Mouse (Mus musculus) heart, adult 9 months (tissue): Measurements from ENCODE around the gene Tmem208.

ENCODE experiments used
- DNase-seq, 2 experiments: peaks; one replicate each; pipeline ENCODE4 v3.0.0; 2022; ENCODE audit warnings: low spot score in 2 of 2

The Tmem208 gene

DNA sequence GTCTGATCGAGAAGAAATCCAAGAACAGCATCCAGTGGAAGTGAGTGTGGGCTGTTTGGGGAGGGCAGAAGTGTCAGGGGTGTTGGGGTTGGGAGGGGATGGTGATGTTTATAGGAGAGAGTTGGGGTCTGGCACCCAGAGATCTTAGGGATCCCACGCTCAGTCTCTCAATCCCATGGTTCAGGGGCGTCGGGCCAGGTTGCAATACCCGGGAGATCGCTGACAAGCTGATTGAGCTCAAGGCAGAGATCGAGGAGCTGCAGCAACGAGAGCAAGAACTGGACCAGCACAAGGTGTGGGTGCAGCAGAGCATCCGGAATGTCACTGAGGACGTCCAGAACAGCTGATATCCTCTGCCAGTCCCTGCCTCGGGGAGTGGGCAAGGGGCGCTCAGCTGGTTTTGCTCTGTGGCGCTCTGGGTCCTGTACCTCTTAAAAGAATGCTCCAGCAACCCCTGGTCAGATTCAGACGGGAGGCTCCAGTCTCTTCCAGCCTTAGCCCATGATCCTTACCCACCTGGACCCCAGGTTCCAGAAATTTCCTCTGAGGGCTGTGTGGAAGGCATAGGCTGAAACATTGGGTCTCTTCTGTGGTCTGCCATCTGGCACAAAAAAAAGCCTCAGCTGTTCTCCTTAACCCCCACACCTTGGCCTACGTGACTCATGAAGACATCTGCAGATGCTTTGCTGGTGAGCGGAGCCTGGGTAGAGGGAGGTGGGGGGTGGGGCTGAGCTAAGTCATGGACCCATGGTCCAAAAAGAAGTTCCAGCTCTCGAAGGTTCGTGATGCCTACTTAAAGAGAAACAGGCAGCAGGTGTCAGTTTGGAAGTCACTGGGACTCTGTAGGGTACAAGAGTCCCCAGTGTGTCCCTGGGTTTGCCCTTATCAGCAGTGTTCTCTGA, 27.6 kb upstream of the Tmem208 start:
- DNase-seq, result no peak

DNA sequence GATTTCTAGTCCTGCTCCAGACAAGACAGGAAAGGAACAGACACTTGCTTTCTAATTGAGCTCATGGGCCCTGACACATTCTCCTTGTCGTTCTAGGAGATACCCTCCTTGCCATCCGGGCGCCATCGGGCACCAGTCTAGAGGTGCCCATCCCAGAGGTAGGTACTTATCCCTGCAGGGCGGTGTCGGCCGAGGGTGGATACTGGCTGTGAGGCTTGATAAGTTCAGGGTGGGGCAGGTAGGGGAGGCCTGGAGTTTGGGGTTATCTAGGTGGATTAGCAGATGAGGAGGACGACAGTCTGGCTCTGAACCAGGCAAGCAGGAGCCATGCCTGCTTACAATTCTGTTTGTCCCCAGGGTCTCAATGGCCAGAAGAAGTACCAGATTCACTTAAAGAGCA, 26.2 kb upstream of the Tmem208 start:
- no peak for DNase-seq

DNA sequence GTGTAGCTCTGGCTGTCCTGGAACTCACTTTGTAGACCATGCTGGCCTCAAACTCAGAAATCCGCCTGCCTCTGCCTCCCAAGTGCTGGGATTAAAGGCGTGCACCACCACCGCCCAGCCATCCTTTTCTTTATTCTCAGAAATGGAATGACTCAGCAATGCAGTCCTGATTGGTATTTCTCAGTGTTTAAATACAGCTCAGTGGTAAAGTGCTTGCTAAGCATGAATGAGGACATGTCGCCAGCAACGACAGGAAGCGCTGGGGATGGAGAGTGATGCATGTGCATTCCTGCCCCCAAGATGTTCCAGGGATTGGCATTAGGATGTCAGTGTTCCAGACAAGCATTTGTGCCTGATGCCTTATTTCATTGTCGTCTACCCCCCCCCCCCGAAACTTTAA, 22.8 kb upstream of the Tmem208 start:
- DNase-seq, result no peak

DNA sequence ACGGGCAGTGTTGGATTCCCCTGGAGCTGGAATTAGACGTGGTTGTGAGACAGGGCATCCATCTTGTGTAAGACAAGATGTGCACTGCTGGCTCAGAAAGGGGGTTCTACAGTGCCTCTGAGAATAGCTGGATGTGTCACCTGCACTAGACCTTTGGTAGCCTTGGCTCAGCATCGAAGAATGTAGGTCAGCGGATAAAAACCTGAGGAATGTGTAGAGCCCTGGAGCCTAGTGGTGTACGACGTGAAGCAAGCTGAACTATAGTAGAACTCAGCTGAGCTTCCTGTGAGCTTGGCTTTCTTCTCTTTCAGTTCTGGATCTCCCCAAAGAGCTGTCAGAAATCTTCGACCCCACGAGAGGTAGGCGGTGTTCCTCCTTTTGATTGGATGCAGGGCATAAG, 22.3 kb upstream of the Tmem208 start:
- no peak for DNase-seq

DNA sequence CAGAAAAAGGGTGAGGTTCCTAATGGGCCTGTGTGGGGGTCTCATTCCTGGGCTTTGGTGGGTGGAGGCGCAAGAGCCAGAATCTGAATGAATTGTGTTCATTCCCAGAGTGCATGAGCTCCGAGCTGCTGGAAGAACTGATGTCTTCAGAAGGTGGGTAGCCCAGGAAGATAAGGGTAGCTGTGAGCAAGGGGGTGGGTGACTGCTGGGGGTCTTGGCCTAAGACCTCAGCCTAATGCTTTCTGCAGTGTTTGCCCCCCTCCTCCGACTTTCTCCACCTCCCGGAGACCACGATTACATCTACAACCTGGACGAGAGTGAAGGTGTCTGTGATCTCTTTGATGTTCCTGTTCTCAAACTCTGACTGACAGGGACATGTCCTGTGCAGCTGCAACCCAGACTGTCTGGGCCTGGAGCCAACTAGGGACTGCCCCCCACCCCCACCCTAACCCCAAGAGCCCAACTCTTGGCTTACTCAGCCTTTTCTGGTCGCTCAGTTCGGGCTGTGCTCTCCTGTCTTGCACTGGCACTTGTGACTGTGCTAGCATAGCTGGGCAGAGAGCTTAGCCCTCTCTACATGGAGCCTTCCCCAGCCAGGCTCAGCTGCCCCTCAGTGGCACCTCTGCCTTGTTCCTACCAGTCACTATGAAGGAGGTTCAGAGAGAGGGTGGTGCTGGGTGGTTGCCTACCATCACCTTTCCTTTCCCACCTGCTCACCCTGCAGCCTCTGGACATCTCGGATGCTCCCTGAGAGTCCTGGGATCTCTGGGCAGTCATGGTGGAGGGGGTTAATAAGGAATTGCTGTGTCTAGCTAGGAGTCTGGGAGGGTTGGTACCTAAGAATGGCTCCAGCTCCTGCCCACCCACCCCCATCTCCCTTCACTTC, 21.6 kb upstream of the Tmem208 start:
- no peak for DNase-seq

DNA sequence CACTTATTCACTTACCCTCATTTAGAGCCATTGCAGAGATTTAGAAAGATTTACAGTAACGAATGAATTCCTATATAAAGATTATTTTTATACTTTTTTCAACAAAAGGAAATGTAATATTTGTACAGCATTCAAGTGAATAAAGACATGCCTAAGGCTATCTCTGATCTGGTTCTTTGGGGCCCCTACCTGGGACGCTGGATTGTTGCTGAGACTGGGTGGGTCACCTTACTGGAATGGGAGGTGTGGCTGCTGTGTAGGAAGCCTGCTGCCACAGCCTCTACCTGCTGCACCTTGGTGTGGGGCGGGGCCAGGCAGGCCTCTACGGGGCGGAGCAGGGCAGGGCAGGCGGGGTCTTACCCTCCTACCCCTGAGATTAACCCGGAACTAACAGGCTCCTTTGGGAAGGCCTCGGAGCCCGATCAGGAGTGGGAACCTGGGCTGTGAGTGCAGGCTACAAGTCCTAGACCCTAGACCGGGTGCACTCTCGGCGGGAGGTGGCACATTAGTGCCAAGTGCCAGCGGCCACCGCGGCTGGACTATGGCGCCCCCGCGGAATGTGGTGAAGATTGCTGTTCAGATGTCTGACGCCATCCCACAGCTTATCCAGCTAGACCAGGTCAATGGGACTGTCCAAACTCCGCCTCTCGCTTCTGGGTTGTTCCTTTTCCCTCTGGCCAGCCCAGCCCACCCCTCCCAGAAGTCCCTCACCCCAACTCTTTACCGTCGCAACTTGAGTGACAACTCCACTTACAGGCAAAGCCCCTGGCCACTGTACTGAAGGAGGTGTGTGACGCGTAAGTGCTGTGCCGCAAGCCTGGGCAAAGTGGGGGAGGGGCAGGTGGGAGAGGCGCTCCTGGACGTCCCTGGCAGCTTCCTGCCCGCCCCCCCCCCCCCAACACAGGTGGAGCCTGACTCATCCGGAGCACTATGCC, 20.7 kb upstream of the Tmem208 start, which contains the start of gene Elmo3:
TSS of gene Elmo3 (plus strand) at position 391 of the 935 bp plus-strand sequence.
- no peak for DNase-seq

DNA sequence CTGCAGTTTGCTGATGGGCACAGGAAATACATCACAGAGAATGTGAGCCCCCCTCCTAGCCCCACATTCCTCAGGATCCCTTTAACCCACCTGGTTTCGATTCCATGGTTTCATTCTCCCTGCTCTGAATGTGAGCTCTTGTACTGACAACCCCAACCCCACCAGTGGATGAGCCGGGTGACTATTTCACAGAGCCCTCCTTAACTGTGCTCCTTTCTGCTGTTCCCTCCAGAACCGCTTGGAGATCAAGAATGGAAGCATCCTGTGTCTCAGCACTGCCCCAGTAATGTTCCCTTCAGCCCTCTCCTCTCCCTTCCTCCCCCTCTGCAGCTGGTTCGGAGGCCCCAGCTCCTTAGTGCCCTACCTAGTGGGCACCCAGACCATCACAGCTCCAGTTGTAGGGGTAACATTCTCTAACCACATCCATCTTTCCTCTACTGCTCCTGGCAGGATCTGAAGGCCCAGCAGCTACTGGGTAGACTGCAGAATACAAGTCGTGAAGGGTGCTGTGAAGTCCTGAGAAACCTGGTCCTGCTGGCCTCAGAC, 19.9 kb upstream of the Tmem208 start:
- no peak for DNase-seq

DNA sequence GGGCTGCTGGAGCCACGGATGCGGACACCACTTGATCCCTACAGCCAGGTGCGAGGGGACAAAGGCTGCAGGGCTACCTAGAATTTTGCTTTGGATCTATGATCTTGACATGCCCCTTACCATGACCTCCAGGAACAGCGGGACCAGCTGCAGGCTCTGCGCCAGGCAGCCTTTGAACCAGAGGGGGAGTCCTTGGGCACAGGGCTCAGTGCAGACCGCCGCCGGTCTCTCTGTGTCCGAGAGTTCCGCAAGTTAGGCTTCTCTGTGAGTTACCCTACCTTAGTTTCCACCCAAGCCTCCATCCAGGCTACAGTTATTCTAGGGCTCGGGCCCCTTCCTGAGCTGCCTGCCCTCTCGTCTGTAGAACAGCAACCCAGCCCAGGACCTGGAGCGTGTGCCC, 18.5 kb upstream of the Tmem208 start:
- DNase-seq, result no peak

DNA sequence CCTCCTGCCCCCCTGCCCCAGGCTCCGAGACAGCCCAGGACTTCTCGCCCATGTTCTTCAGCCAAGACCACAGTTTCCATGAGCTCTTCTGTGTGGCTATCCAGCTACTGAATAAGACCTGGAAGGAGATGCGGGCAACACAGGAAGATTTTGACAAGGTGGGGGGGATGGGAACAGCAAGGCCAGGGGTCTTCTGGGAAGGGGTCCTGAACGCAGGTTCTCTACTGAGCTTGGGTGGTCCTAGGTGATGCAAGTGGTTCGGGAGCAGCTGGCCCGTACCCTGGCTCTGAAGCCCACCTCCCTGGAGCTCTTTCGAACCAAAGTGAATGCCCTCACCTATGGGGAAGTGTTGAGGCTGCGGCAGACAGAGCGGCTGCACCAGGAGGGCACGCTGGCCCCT, 17.7 kb upstream of the Tmem208 start:
- no peak for DNase-seq

DNA sequence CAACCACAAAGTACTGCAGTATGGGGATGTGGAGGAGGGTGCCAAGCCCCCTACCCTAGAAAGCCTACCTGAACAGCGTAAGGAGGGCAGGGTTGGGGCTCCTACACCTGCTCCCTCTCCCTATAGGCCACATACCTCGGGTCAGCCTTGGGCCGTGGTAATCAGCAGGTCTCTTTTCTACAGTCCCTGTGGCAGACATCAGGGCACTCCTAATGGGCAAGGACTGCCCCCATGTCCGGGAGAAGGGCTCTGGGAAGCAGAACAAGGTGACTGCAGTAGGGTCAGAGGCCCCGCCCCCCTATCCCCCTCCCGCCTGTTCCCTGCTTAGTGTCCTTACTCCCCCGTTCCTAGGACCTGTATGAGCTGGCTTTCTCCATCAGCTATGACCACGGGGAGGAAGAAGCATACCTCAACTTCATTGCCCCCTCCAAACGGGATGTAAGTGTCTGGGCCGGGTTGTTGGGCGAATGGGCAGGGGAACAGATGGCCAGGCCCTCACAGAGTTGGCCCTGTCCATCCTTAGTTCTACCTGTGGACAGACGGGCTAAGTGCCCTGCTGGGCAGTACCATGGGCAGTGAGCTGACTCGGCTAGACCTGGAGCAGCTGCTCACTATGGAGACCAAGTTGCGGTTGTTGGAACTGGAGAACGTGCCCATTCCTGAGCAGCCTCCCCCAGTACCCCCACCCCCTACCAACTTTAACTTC, 16.9 kb upstream of the Tmem208 start:
- no peak for DNase-seq

DNA sequence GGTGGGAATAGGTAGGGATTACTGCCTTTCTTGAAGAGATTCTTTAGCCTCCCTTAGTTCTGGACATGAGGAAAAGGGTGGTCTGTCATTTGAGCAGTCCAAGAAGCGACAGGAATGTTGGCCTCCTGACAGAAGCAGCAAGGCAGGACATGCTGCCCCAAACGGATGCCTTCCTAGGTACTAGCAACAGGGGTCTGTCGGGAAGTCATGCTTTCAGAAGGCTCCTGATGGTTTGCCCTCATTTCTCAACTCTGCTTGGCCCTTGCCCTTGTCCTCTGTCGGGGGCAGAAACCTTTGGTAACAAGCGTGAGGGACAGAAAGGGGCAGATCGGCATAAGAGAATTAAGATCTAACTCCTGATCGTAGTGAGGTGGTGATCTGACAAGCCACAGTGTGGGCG, 16.0 kb upstream of the Tmem208 start:
- no peak for DNase-seq

DNA sequence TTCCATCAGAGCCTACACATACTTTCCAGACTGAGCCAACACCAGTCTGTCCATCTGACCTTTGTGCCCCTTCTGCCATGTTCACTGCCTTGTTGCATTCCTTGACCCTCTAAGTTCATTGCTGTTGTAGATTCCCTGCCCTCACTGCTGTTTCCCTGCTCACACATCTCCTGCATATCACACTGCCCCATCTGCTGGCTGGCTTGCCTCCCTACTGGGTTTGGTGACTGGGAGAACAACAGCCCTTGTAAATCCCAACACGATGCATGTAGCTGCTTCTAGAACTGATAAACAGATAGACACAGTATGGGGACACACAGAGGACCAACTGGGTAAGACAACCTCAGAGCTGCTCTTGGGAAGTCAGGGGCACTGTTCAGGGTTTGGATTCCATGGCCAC, 14.4 kb upstream of the Tmem208 start:
- DNase-seq, result no peak

DNA sequence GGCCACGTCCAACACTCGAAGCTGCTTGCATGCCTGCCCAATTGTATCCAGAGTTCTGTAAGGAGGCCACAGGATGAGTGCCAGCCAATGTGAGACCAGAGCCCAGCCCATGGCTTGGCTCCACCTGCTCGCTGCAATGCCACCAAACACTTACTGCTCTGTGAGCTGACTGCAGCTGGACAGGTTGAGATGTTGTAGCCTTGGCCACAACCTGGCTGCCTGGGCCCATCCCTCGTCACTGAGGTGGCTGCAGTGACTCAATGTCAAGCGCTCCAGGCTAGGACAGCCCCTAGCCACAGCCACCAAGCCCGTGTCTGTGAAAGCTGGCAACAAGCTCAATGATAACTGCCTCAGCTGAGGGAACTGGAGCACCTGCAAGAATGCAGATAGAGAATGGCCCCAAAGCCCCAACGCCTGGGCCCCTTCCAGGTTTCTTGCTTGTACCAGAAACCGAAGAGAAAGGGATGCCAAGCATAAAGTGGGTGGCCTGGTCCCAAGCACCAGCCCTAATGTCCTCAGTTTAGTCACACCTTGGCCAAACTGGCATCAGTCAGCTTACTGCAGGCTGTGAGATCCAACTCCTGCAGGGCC, 13.2 kb upstream of the Tmem208 start:
- peak in 1 of 2 experiments; percentile 48 for DNase-seq

DNA sequence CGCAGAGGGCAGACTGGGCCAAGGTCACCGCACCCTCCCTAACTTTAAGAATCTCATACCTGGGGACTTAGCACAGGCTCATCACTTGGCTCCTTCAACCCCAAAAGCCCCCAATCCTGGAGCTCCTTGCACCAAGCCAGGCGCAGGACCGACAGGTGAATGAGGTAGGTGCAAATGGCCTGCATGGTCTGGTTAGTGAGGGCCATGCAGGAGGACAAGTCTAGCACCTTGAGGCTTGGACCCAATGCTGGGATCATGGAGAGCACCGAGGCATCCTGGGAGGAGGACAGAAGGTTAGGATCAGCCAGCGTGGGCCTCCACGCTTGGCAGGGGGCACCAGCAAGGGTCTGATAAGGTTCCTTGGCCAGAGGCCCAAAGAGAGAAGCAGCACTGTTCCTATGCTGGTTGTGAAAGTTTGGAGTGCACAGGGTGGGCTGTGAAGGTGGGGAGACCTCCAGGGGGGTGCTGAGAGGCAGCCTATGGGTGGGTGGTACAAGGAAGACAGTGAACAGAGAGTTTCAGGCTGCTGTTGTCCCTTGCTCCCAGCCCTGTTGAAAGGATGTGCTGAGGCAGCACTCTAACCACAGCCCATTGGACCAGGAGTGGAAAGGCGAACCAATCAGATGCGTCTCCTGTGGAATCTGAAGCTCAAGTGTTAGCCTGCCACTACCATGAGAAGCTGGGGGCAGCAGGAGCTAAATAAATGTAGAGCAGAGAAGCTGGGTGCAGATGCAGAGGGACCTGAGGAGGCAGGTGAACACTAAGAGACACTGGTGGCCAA, 12.3 kb upstream of the Tmem208 start:
- DNase-seq, result no peak

DNA sequence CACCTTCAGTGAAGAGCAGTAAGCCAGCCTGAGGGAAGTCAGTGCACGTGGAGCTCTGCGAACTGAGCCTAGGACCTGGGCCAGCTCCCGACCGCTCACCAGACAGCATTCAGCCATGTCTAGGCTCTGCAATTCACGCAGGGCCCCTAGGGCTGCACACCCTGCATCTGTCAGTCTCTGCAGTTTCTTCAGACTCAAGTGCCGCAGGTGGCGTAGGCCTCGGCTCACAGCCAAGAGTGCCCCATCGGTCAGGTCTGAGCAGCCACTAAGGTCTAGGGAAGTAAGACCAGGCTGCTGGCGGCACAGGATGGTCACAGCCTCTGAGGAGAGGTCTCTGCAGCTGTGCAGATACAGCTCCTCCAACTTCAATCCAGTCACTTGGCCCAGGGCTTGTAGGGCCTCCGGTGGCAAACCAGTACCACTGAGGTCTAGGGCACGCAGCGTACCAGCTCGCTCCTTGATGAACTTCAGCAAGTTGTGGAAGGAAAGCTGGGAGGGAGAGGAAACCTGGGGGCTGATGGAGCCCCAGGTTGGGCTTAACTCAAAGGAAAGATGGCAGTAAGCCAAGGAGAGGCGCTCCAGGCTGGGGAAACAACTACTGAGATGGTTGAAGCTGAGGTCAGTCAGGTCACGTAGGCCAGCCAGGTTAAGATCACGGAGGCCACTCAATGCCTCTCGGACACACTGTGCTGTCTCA, 10.9 kb upstream of the Tmem208 start:
- no peak for DNase-seq

DNA sequence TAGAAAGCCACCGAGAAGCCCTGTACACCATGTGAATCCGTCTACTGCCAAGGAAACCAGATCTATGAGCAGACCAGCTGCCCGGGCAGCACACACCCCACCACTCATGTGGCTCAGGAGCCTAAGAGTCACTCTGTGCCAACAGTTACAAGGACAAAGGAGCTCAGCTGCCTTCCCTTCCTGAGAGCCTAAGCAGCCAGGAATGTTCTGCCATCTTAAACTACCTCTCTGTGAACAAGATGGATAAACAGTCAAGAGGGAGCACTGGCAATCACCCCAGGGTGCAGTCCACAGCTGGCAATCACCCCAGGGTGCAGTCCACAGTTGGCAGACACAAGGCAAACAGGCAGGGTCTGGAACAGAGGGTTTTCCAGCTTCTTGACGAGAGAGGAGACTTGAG, 8.2 kb upstream of the Tmem208 start:
- DNase-seq, result no peak

DNA sequence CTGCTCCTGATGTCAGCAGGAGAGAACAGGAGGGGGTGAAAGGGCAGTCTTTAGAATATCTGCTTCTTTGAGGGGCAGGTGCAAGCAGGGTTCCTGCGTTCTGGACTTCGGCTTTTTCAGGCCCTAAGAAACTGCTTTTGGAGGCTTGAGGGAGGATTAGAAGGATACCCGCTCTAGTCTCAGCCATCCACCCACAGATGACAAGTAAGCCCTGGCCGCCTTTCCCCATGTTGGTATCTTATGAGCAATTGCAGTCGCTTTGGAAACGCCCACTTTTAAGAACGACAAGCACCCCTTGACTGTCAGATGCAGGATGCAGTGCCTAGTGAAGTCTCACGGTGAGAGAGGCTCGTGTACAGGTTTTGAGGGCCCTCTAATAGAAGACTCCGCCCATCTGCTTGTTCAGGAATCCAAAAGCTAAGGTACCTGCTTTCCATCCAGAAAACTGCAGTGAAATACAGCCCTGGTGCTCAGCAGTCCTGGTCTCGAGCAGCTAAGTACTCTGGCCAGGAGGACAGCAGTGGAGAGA, 7.4 kb upstream of the Tmem208 start:
- no peak for DNase-seq

DNA sequence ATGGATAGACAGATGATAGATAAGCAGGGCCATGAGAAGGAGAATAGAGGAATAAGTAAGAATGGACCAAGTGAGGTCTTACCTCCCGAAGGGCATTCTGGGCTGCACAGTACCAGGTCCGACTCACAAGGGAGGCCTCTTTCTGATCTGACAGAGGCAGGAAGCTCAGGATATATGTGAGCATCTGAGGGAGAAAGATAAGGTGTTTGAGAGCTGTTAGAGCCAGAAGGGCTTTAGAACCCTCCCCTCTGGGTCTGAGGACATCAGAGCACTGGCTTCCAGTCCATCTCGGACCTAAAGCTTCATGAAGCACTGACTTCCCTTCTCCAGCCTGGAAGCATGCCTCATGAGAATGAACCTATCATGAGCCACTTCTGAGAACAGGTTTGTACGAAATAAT, 3.0 kb upstream of the Tmem208 start:
- DNase-seq, result no peak

DNA sequence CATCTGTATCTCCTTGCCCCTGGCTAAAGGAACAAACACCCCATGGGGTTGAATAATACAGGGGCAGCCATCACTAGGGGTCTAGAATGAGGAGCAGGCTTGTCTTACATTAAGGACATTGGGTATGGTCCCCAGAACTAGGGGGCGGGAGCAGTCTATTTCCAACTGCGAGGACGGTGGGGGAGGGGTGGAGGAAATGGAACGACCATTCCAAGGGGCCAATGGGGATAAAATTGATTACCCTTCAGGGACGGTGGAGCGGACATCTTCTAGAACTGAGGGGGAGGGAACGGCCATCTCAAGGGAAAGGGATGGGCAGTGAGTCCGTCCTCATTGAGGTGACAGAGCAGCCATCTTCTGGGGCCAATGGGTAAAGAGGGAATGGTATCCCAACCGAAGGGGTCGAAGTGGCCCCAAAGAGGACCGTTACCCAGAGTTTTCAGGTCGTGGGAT, 487 bp upstream of the Tmem208 start:
- no peak for DNase-seq
